Mouse (Mus musculus): ENCODE results near the gene Actl6b. TPM values are rescaled to one million over a fixed set of nuclear protein-coding genes. Genes with fewer than 3 reads are reported as not detected.

Gene Actl6b
- polyA plus RNA-seq (2012; rRNA removed), result 0.25 TPM in 2 replicates

- TF ChIP-seq POLR2A (IDR thresholded peaks at IDR 0.05; ENCODE audit: control insufficient read depth, low read depth, low read length) (no peak), CTCF (IDR thresholded peaks at IDR 0.05; ENCODE audit: control insufficient read depth, insufficient read depth, insufficient replicate concordance, low read depth, low read length) (no peak)
- Histone ChIP-seq H3K4me3 (ENCODE audit: control insufficient read depth, low read depth, low read length) (peak within 1 kb of the TSS; percentile 41), H3K27me3 (ENCODE audit: control insufficient read depth, insufficient read depth, low read length) (no peaks in the 10 kb centered on the region), H3K27ac (ENCODE audit: control insufficient read depth, insufficient read depth, low read depth, low read length) (no peak within 1 kb of the TSS), H3K4me1 (ENCODE audit: control insufficient read depth, insufficient read depth, low read length) (peaks cover 7% of the 10 kb centered on the region), H3K36me3 (ENCODE audit: control insufficient read depth, insufficient read depth, low read length) (no peaks in the 10 kb centered on the region)
These were observed at the start of gene Actl6b for GRCm38 (mm10) chr5:137553411-137553837. Gene Actl6b (plus strand): TSS chr5:137553517.

- Histone ChIP-seq H3K4me1 (ENCODE audit: control insufficient read depth, insufficient read depth, low read length) (peaks cover 9% of the 10 kb centered on the region), H3K4me3 (ENCODE audit: control insufficient read depth, low read depth, low read length) (no peak overlapping the region), H3K27me3 (ENCODE audit: control insufficient read depth, insufficient read depth, low read length) (no peaks in the 10 kb centered on the region), H3K27ac (ENCODE audit: control insufficient read depth, insufficient read depth, low read depth, low read length) (no peak overlapping the region), H3K36me3 (ENCODE audit: control insufficient read depth, insufficient read depth, low read length) (no peaks in the 10 kb centered on the region)
- TF ChIP-seq CTCF (IDR thresholded peaks at IDR 0.05; ENCODE audit: control insufficient read depth, insufficient read depth, insufficient replicate concordance, low read depth, low read length), result no peak
- no peak for TF ChIP-seq POLR2A (IDR thresholded peaks at IDR 0.05; ENCODE audit: control insufficient read depth, low read depth, low read length)
These were observed 49.3 kb upstream of the Actl6b start for GRCm38 (mm10) chr5:137504041-137504440.

GRCm38 (mm10) chr5:137510014-137510501 is 43.3 kb upstream of the Actl6b start:
- TF ChIP-seq CTCF (IDR thresholded peaks at IDR 0.05; ENCODE audit: control insufficient read depth, insufficient read depth, insufficient replicate concordance, low read depth, low read length) (no peak), POLR2A (IDR thresholded peaks at IDR 0.05; ENCODE audit: control insufficient read depth, low read depth, low read length) (0 out of 2 replicates have a peak, but pooled peaks have one; percentile 9)

GRCm38 (mm10) chr5:137510573-137511390 is 42.5 kb upstream of the Actl6b start:
- Histone ChIP-seq H3K4me1 (ENCODE audit: control insufficient read depth, insufficient read depth, low read length) (no peaks in the 10 kb centered on the region; the same call in none of the 2 replicates), H3K36me3 (ENCODE audit: control insufficient read depth, insufficient read depth, low read length) (no peaks in the 10 kb centered on the region), H3K27me3 (ENCODE audit: control insufficient read depth, insufficient read depth, low read length) (no peaks in the 10 kb centered on the region), H3K4me3 (ENCODE audit: control insufficient read depth, low read depth, low read length) (peak overlapping the region; percentile 75), H3K27ac (ENCODE audit: control insufficient read depth, insufficient read depth, low read depth, low read length) (peak overlapping the region; percentile 56)
- TF ChIP-seq POLR2A (IDR thresholded peaks at IDR 0.05; ENCODE audit: control insufficient read depth, low read depth, low read length) (0 out of 2 replicates have a peak, but pooled peaks have one; percentile 2), CTCF (IDR thresholded peaks at IDR 0.05; ENCODE audit: control insufficient read depth, insufficient read depth, insufficient replicate concordance, low read depth, low read length) (no peak)

More at GRCm38 (mm10) chr5:137510014-137510501, 43.3 kb upstream of the Actl6b start:
- Histone ChIP-seq H3K36me3 (ENCODE audit: control insufficient read depth, insufficient read depth, low read length) (no peaks in the 10 kb centered on the region), H3K27ac (ENCODE audit: control insufficient read depth, insufficient read depth, low read depth, low read length) (no peak overlapping the region), H3K4me1 (ENCODE audit: control insufficient read depth, insufficient read depth, low read length) (no peaks in the 10 kb centered on the region; the same call in none of the 2 replicates), H3K4me3 (ENCODE audit: control insufficient read depth, low read depth, low read length) (peak overlapping the region; percentile 75), H3K27me3 (ENCODE audit: control insufficient read depth, insufficient read depth, low read length) (no peaks in the 10 kb centered on the region)

GRCm38 (mm10) chr5:137511706-137512105 is 41.6 kb upstream of the Actl6b start:
- no peaks in the 10 kb centered on the region; the same call in none of the 2 replicates for H3K4me1 ChIP-seq (ENCODE audit: control insufficient read depth, insufficient read depth, low read length)
- H3K27ac ChIP-seq (ENCODE audit: control insufficient read depth, insufficient read depth, low read depth, low read length), result no peak overlapping the region

GRCm38 (mm10) chr5:137512847-137513794 is 40.2 kb upstream of the Actl6b start:
- H3K36me3 ChIP-seq (ENCODE audit: control insufficient read depth, insufficient read depth, low read length), result no peaks in the 10 kb centered on the region
- H3K4me1 ChIP-seq (ENCODE audit: control insufficient read depth, insufficient read depth, low read length), result no peaks in the 10 kb centered on the region; the same call in none of the 2 replicates
- peak; percentile 33; the same call in 1 of the 2 replicates for TF ChIP-seq CTCF (IDR thresholded peaks at IDR 0.05; ENCODE audit: control insufficient read depth, insufficient read depth, insufficient replicate concordance, low read depth, low read length)
- no peak for TF ChIP-seq POLR2A (IDR thresholded peaks at IDR 0.05; ENCODE audit: control insufficient read depth, low read depth, low read length)
- no peaks in the 10 kb centered on the region for H3K27me3 ChIP-seq (ENCODE audit: control insufficient read depth, insufficient read depth, low read length)
- H3K4me3 ChIP-seq (ENCODE audit: control insufficient read depth, low read depth, low read length), result no peak overlapping the region
- no peak overlapping the region for H3K27ac ChIP-seq (ENCODE audit: control insufficient read depth, insufficient read depth, low read depth, low read length)

More at GRCm38 (mm10) chr5:137511706-137512105, 41.6 kb upstream of the Actl6b start:
- no peak for TF ChIP-seq CTCF (IDR thresholded peaks at IDR 0.05; ENCODE audit: control insufficient read depth, insufficient read depth, insufficient replicate concordance, low read depth, low read length)
- TF ChIP-seq POLR2A (IDR thresholded peaks at IDR 0.05; ENCODE audit: control insufficient read depth, low read depth, low read length), result no peak
- no peaks in the 10 kb centered on the region for H3K36me3 ChIP-seq (ENCODE audit: control insufficient read depth, insufficient read depth, low read length)
- H3K4me3 ChIP-seq (ENCODE audit: control insufficient read depth, low read depth, low read length), result peak overlapping the region; percentile 75
- no peaks in the 10 kb centered on the region for H3K27me3 ChIP-seq (ENCODE audit: control insufficient read depth, insufficient read depth, low read length)

All from testis, adult 2 months (tissue).